Mouse (Mus musculus) cerebellum, adult 9-10 months (tissue): ENCODE data around the gene Tdrd6.

Experiments
- DNase-seq: peaks from one replicate; pipeline ENCODE4 v3.0.0; 2022

The Tdrd6 gene

DNA sequence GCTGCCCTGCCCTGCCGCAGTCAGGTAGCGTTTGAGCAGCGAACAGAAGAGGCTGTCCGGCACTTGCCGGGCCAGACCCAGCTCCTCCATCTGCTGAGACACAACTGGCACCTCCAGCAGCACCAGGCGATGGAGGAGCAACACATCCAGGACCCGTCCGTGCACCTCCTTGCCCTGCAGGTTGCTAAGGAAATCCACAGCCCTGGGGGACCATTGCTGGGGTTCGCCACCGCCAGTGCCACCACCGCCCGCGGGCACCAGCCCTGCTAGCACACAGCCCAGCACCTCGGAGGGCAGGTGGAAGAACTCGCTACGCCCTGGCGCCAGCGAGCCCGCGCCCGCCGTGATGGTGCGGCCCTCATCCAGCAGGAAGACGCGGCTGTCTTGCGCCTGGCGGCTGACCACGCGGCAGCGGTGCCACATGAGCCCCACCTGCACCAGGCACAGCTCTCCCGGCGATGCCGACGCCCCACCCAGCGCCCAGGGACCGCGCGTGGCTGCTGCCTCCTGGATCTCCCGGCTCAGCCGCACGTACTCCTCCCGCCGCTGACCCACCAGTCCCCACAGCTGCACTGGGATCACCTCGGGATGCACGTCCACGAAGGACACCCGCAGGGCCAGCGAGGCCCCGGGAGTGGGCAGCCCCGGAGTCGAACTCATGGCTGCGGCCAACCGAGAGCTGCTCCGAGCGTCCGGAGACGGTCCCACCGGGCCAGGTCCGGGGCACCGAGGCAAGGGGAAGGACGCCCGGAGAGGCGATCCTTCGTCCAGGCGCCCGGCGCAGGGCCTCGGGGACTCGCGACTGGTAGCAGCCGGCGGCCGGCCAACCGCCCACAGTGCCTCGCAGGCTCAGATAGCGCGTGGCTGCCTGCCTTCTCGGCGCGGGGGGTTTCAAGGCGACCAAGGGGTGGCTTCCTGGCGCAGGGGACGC is at the start of gene Tdrd6:
Tdrd6 (minus strand) TSS at position 804 of the 931 bp plus-strand sequence.
- no peak for DNase-seq

DNA sequence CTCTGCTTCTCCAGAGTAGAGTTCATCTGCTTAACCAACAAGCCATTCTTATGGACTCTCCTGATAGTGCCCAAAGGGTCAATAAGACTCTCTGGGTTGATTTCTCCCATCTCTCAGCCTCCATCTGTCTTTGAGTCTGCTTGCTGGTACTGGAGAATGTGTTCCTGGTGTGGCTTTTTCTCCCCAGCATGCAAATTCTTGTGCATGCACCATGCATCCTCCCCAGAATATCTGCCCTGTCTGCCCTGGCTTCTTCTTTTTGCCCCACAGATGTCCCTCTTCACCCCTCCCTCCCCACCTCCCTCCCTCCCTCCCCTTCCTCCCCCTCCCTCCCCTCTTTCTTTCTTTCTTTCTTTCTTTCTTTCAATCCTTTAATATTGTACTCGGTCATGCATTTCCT is 47.2 kb upstream of the Tdrd6 start:
- no peak for DNase-seq

GRCm38 (mm10) chr17:43676241-43676640 is 46.1 kb upstream of the Tdrd6 start:
- no peak for DNase-seq

DNA sequence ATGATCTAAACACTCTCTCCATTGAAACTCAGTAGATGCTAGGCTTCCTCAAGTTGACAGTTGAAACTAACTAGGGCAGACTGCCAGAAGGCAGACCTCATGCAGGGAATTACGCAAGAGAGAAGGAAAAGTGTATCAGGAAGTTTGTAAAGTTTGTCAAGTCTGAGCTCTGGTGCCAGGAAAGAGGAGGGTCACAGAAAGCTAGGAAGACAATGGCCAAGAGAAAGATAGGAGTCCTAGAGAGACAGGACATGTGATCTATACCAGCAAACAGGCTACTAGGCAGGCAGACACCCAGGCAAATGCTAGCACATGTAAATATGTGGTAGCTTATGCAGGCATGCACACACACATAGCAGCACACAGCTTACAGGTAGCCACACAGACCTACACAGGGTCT is 45.1 kb upstream of the Tdrd6 start:
- no peak for DNase-seq

DNA sequence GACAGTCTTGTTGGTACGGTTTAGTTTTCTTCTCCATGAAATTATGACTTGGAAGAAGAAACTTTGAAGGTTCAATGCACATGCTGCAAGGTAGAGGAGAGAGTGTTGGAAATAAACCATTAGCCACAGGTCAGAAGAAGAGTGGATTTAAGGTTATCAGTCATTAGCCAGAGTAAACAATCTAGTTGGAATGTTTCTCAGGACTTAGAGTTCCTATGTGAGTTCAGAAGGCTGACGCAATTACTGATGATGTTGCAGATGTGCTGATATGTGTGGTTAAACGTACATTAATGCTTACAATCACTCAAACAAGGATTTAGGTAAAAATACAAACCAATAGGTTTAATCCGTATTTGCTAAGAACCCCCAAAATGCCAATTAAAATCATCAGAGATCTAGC is 41.8 kb upstream of the Tdrd6 start:
- no peak for DNase-seq

DNA sequence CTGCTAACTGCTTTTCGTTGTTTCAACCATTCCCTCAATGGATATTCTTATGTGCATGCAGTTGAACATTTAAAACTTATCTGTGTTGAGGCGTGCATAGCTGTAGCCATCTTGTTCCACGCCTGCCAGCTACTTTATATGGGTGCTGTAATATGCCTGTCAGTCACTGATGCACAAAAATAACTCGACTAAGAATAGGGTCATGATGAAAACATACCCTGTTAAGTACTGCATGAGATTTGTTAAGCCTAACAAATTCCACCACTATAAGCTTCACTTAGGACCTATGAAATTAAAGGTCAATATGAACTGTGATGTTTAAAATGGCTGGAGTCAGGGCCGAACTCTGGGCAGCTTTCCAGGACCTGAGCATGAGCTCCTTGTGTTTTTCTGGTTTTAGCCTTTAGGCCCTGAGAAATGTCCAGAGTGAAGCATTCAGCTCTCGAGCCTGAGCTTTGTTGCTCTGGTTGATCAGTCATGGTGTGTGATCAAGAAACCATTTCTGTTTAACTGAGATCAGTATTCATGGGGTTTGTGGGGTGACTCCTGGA is 39.1 kb upstream of the Tdrd6 start:
- DNase-seq, result no peak

DNA sequence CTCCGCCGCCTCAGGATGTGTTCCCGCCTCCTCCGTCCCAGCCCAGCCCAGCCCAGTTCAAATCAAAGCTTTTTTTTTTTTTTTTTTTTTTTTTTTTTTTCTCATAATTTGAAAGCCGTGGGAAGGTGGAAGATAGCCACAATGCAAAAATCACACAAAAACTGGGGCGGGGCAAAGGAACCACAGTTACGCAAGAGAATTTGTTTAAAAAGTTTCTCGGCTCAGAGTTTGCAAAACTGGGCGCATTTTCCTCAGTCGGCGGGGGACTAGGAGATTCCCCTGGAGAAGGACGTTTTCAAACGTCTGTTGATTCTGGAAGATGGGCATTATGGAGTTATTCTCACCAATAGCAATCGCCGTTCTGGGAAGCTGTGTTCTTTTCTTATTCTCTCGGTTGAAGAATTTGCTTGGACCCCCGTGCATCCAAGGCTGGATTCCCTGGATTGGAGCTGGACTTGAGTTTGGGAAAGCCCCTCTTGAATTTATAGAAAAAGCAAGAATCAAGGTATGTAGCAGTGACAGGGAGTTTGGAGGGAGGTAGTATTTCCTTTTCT is 37.3 kb upstream of the Tdrd6 start, which contains the start of gene Cyp39a1:
Cyp39a1 (plus strand) TSS at position 136 of the 554 bp plus-strand sequence.
- DNase-seq, result peak; percentile 36

GRCm38 (mm10) chr17:43666576-43667289 is 36.6 kb upstream of the Tdrd6 start, which contains the start of gene Slc25a27:
Slc25a27 (minus strand) TSS chr17:43667214.
- DNase-seq, result peak; percentile 93

GRCm38 (mm10) chr17:43651314-43652046 is 21.4 kb upstream of the Tdrd6 start:
- no peak for DNase-seq

DNA sequence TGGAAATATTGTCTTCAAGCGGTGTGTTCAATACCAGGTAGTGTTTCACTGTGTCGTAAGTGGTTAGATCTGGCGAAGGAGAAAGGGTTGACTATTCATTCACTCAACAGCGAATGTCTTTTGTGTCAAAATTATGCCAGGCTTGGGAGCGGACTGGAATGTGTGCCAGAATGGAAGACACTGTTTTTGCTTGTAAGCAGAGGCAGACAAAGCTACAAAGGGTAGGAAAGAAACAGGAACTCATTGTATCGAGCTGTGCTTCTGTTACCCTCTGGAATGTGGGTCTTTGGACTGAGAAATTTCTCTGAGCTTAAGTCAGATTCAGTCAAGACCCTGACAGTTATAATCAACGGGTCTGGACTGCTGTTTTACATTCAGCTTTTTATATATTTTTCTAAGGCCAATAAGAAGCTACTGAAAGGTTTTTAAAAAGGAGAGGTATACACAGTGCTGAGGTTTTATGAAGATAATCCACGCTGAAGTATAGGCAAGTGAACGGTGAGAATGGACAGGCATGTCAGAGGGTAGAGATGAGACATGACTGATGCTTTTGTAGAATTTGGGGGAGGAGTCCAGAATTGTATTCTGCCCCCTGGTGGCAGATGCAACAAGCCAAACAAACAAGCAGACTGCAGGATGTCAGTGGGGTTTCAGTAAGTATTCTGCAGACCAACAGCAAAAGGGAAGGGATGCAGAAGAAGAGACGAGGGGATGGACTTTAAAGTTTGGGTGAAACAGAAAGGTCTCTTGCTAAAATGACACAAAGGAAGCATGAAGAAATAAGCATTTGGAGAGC is 19.7 kb upstream of the Tdrd6 start:
- peak; percentile 18 for DNase-seq

- DNase-seq, result no peak
Observed at GRCm38 (mm10) chr17:43646925-43647324, 16.8 kb upstream of the Tdrd6 start.

- no peak for DNase-seq
Observed at GRCm38 (mm10) chr17:43645136-43645535, 15.0 kb upstream of the Tdrd6 start.

GRCm38 (mm10) chr17:43644375-43644774 is 14.3 kb upstream of the Tdrd6 start:
- no peak for DNase-seq

DNA sequence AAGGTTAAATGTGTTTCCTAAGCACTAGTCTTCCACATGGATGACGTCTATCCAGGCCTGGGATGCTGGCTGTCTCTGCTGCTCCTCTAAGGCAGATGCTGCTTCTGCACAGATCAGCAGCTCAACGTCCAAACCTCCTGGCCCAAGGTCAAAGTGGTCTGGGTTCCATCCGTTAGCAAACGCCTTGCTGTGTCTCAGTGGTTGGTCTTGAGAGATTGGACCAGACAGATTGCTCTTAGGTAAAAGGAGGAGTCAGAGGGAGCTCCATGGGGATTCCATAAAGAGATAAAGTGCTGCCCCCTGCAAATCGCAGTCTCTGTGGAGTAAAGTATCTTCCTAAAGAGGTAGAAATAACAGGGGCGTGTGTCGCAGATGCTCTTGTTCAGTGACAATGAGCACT is 13.1 kb upstream of the Tdrd6 start:
- DNase-seq, result no peak

DNA sequence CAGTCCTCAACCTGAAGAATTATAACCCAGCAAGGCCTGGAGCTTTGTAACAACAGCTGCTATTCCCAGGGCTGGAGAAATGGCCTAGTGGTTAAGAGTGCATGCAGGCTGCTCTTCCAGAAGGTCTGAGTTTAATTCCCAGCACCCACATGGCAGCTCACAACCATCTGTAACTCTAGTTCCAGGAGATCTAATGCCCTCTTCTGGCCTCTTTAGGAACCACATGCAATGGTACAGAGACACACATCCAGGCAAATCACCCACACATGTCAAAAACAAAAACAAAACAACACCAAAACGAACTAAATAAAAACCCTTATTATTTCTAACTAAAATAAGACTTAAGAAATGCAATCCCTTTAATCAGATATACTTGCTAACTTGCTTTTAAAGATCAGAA is 10.7 kb upstream of the Tdrd6 start:
- no peak for DNase-seq

DNA sequence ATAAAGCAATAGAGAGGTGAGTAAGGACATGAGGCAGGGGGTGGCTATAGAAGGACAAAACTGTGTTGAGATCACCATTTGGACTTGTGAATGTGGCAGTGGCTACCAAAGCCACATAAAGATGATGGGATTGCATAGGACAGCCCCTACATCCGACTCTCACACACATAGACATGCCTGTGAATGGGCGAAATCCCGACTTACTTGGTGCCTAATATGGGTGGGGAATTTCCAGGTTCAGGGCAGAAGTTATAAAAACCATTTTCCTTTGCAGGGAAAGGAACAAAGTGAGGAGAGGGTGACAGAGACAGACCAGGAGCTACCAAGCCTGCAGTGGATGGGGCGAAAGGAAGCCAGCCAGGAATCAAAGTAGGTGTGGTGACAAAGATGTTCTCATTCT is 7.0 kb upstream of the Tdrd6 start:
- DNase-seq, result no peak

DNA sequence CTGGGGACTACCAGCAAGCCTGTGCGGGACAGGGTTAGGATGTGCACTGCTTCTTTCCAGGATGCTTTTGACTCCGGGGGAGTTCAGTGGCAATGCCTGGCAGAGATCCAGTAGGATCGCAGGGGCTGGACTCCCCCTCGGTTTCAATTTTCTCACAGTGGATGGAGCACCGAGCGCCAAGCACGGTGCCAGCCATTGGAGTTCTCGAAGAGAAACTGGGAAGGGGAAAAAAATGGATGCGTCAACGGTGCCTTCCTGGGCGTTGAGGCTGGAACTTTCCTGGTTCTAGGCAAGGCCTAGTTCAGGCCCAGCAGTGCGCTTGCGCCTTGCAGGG is 295 bp upstream of the Tdrd6 start:
- DNase-seq, result no peak

DNA sequence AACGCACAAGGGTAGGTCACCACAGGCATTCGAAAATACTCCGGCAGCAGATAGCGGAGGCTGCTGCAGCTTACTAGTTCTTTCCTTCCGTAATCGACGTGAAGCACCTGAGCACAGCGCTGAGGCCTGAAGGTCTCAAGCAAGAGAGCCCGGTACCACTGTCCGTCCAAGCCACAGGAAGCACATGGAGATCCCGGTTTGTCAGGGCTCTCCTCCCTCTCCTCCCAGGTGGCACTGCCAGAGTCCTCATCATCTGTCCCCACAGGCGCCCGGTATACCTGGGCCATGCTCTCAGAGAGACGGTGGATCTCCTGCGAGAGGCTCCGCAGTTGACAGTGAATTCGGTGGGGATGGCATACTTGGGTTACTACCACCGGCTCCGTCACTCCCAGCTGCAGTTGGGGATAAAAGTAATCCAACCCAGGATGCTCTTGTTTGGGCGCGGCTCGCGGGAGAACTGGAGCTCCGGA is 1.0 kb downstream of the Tdrd6 start:
- no peak for DNase-seq

GRCm38 (mm10) chr17:43628246-43628645 is 1.9 kb downstream of the Tdrd6 start:
- no peak for DNase-seq

- DNase-seq, result no peak
Observed at GRCm38 (mm10) chr17:43622076-43622475, 8.0 kb downstream of the Tdrd6 start.

- no peak for DNase-seq
Observed at GRCm38 (mm10) chr17:43619156-43619555, 10.9 kb downstream of the Tdrd6 start.

- DNase-seq, result no peak
Observed at GRCm38 (mm10) chr17:43612221-43612620, 17.9 kb downstream of the Tdrd6 start.
